Mouse (Mus musculus): ENCODE results near the gene Ninj2. TPM values are rescaled to one million over a fixed set of nuclear protein-coding genes. Genes with fewer than 3 reads are reported as not detected.

Gene Ninj2
- total and polyA plus RNA-seq, 3 experiments = 0.08 TPM; not detected in 2

DNA sequence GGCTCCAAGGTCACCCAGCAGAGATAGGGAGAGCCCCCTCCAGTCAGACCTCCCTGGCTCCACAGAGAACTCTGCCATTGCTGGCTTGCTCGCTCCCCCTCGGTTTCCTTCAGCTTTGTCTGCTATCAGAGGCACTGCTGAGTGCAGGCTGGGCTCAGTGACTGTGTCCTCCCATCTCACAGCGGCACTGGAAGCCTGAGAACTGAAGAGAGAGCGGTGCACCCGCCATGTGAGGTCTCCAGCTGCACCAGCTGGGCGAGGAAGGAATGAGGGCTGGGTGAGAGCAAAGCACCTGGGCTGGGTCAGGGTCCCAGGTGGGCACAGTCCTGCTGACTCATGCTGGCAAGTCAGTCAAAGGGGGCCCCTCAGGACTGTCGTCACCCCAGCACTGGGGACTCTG is 92.6 kb downstream of the Ninj2 start (continued):
- TF ChIP-seq MAX (IDR thresholded peaks at IDR 0.05; ENCODE audit: low read length) = no peak

DNA sequence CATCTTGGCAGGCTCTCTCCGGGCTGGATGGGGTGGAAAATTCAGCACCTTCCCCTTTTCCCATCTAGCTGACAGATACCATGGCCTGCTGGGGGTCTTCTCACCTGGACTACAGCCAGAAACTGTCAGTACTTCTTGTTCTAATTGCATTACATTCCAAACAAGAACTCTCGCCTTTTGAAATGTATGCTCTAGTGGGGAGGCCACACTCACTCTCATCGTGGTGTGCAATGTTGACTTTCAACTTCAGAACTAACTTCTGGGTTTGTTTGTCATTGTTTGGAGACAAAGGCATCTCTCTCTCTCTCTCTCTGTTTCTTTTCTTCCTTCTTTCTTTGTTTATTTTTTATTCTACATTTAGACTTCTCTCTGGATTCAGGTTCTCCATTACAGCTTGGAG is 93.4 kb downstream of the Ninj2 start:
- Histone ChIP-seq H3K27ac (ENCODE audit: control insufficient read depth, low read depth, low read length) (no peak overlapping the region), H3K27me3 (ENCODE audit: control insufficient read depth in 1 of 2, insufficient read depth in 2 of 2, low read length in 2 of 2) (no peaks in the 10 kb centered on the region), H3K4me1 (ENCODE audit: control insufficient read depth in 1 of 2, insufficient read depth in 2 of 2, low read length in 2 of 2) (peaks cover 0 to 8% of the 10 kb centered on the region in 2 experiments; a peak in 3 of 4 replicates), H3K36me3 (ENCODE audit: control insufficient read depth in 1 of 2, insufficient read depth in 2 of 2, low read length in 2 of 2) (peaks cover 0 to 4% of the 10 kb centered on the region in 2 experiments; a peak in 2 of 4 replicates), H3K79me2 (ENCODE audit: control insufficient read depth, insufficient read depth, low read length, poor library complexity) (no peaks in the 10 kb centered on the region; the same call in 1 of the 2 replicates), H3K9me3 (replicated peaks; ENCODE audit: insufficient read depth, low read length) (no peaks in the 10 kb centered on the region), H3K4me3 (ENCODE audit: control insufficient read depth in 1 of 2, insufficient read depth in 1 of 2, low read depth in 2 of 2, low read length in 2 of 2) (no peak overlapping the region), H3K9ac (ENCODE audit: control insufficient read depth, low read depth, low read length, poor library complexity, severe bottlenecking) (no peak overlapping the region)
- no peak for DNase-seq (ENCODE audit: low read depth, low spot score)
- TF ChIP-seq UBTF (IDR thresholded peaks at IDR 0.05; ENCODE audit: borderline replicate concordance, insufficient read depth, low read depth, low read length) = no peak
- TF ChIP-seq MEF2A (IDR thresholded peaks at IDR 0.05; ENCODE audit: extremely low read depth, insufficient replicate concordance, low read depth, low read length, poor library complexity, severe bottlenecking) = no peak
- TF ChIP-seq EP300 (IDR thresholded peaks at IDR 0.05; ENCODE audit: low read depth in 1 of 2, low read length in 2 of 2) = no peak
- TF ChIP-seq RCOR1 (IDR thresholded peaks at IDR 0.05; ENCODE audit: low read depth, low read length) = no peak
- no peak for TF ChIP-seq NELFE (IDR thresholded peaks at IDR 0.05; ENCODE audit: low read depth, low read length)
- TF ChIP-seq ZNF384 (IDR thresholded peaks at IDR 0.05; ENCODE audit: low read depth, low read length) = no peak
- no peak for TF ChIP-seq MAZ (IDR thresholded peaks at IDR 0.05; ENCODE audit: low read depth, low read length)
- TF ChIP-seq POLR2AphosphoS2 (IDR thresholded peaks at IDR 0.05; ENCODE audit: low read length) = no peak
- TF ChIP-seq ETS1 (IDR thresholded peaks at IDR 0.05; ENCODE audit: low read depth, low read length) = no peak
- no peak for TF ChIP-seq TCF12 (IDR thresholded peaks at IDR 0.05; ENCODE audit: low read depth, low read length)
- no peak for TF ChIP-seq MXI1 (IDR thresholded peaks at IDR 0.05; ENCODE audit: low read depth, low read length)
- TF ChIP-seq BHLHE40 (IDR thresholded peaks at IDR 0.05; ENCODE audit: borderline replicate concordance, low read depth, low read length) = no peak
- TF ChIP-seq E2F4 (IDR thresholded peaks at IDR 0.05; ENCODE audit: borderline replicate concordance, low read depth, low read length) = no peak
- TF ChIP-seq CTCF (IDR thresholded peaks at IDR 0.05 in 2 of 3, conservative IDR thresholded peaks at IDR 0.05 in 1 of 3; ENCODE audit: control insufficient read depth in 1 of 3, insufficient read depth in 1 of 3, low read depth in 2 of 3, low read length in 3 of 3, poor library complexity in 1 of 3, severe bottlenecking in 1 of 3) = no peak
- no peak for TF ChIP-seq RAD21 (IDR thresholded peaks at IDR 0.05; ENCODE audit: low read depth, low read length)

DNA sequence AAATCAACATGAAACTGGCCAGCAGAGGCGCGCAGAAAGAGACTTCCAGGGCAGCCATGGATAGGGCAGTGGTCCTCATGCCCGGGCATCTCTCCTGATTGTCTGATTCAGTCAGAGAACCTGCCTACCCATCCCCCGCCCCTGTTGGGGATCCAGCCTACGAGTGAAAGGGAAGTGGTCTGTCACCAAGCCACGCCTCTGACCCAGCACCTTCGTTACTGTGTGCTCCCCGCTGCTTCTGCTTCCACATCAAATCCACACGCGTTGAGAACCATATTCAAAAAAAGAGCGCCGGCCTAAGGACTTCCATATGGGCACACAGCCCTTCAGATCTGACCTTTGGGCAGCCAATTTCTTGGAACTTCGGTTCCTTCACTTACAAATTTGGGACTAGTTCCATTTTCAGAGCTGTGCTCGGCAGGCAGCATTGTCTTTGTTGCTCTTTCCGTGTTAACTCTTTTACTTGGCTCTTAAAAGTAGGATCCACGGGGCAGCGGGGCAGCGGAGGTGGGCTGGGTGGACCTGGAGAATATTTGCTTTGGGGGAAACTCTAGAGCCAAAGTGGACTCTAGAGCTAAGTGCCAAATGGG is 94.5 kb downstream of the Ninj2 start:
- H3K9me3 ChIP-seq (replicated peaks; ENCODE audit: insufficient read depth, low read length) = no peaks in the 10 kb centered on the region
- H3K36me3 ChIP-seq (ENCODE audit: control insufficient read depth in 1 of 2, insufficient read depth in 2 of 2, low read length in 2 of 2) = peaks cover 0 to 4% of the 10 kb centered on the region in 2 experiments; a peak in 2 of 4 replicates
- DNase-seq (ENCODE audit: low read depth, low spot score) = peak; percentile 93
- H3K79me2 ChIP-seq (ENCODE audit: control insufficient read depth, insufficient read depth, low read length, poor library complexity) = no peaks in the 10 kb centered on the region; the same call in 1 of the 2 replicates
- H3K27ac ChIP-seq (ENCODE audit: control insufficient read depth, low read depth, low read length) = peak overlapping the region; percentile 51
- H3K4me1 ChIP-seq (ENCODE audit: control insufficient read depth in 1 of 2, insufficient read depth in 2 of 2, low read length in 2 of 2) = peaks cover 0 to 8% of the 10 kb centered on the region in 2 experiments; a peak in 3 of 4 replicates
- peak overlapping the region; percentile 73 to 96 for H3K4me3 ChIP-seq (ENCODE audit: control insufficient read depth in 1 of 2, insufficient read depth in 1 of 2, low read depth in 2 of 2, low read length in 2 of 2)
- H3K9ac ChIP-seq (ENCODE audit: control insufficient read depth, low read depth, low read length, poor library complexity, severe bottlenecking) = peak overlapping the region; percentile 69
- H3K27me3 ChIP-seq (ENCODE audit: control insufficient read depth in 1 of 2, insufficient read depth in 2 of 2, low read length in 2 of 2) = no peaks in the 10 kb centered on the region
- no peak; the same call in 1 of the 2 replicates for TF ChIP-seq RAD21 (IDR thresholded peaks at IDR 0.05; ENCODE audit: low read depth, low read length)
- no peak for TF ChIP-seq MAFK (IDR thresholded peaks at IDR 0.05; ENCODE audit: borderline replicate concordance, low read depth, low read length)
- TF ChIP-seq TCF12 (IDR thresholded peaks at IDR 0.05; ENCODE audit: low read depth, low read length) = peak; percentile 30
- TF ChIP-seq RCOR1 (IDR thresholded peaks at IDR 0.05; ENCODE audit: low read depth, low read length) = no peak
- TF ChIP-seq ELF1 (IDR thresholded peaks at IDR 0.05; ENCODE audit: low read depth, low read length) = no peak; the same call in 1 of the 2 replicates
- TF ChIP-seq ZNF384 (IDR thresholded peaks at IDR 0.05; ENCODE audit: low read depth, low read length) = no peak
- no peak for TF ChIP-seq JUND (IDR thresholded peaks at IDR 0.05; ENCODE audit: low read depth, low read length)
- TF ChIP-seq MAX (IDR thresholded peaks at IDR 0.05; ENCODE audit: low read length) = no peak
- TF ChIP-seq KAT2A (conservative IDR thresholded peaks at IDR 0.05; ENCODE audit: low read depth, low read length) = no peak
- TF ChIP-seq CTCF (IDR thresholded peaks at IDR 0.05 in 2 of 3, conservative IDR thresholded peaks at IDR 0.05 in 1 of 3; ENCODE audit: control insufficient read depth in 1 of 3, insufficient read depth in 1 of 3, low read depth in 2 of 3, low read length in 3 of 3, poor library complexity in 1 of 3, severe bottlenecking in 1 of 3) = no peak
- no peak; the same call in 1 of the 2 replicates for TF ChIP-seq SMC3 (IDR thresholded peaks at IDR 0.05; ENCODE audit: low read depth, low read length)
- TF ChIP-seq EP300 (IDR thresholded peaks at IDR 0.05; ENCODE audit: low read depth in 1 of 2, low read length in 2 of 2) = peak in 1 of 2 experiments; percentile 27; a peak in 1 of 4 replicates
- no peak for TF ChIP-seq NRF1 (IDR thresholded peaks at IDR 0.05; ENCODE audit: insufficient read depth, low read depth, low read length, poor library complexity, severe bottlenecking)
- no peak; the same call in 1 of the 2 replicates for TF ChIP-seq POLR2AphosphoS2 (IDR thresholded peaks at IDR 0.05; ENCODE audit: low read length)
- no peak for TF ChIP-seq TAL1 (IDR thresholded peaks at IDR 0.05; ENCODE audit: low read length)
- peak; percentile 73 for TF ChIP-seq MXI1 (IDR thresholded peaks at IDR 0.05; ENCODE audit: low read depth, low read length)
- TF ChIP-seq ETS1 (IDR thresholded peaks at IDR 0.05; ENCODE audit: low read depth, low read length) = peak; percentile 35; the same call in 1 of the 2 replicates
- no peak for TF ChIP-seq ZKSCAN1 (IDR thresholded peaks at IDR 0.05; ENCODE audit: low read depth, low read length)
- TF ChIP-seq SIN3A (IDR thresholded peaks at IDR 0.05; ENCODE audit: low read length) = peak; percentile 65; the same call in 1 of the 2 replicates

Measured in MEL (cell line).